Mouse (Mus musculus) ZHBTc4 (cell line): ENCODE measurements around the gene Prep.
"Not testable (repeated sequence)": the region's sequence is repeated elsewhere in the genome, so short reads cannot be mapped to it uniquely, and the experiment has no call there.

Experiments used
- DNase-seq: peaks from one replicate; pipeline ENCODE4 v3.0.0-alpha.2; 2011; ENCODE audit warnings: low read depth, low spot score

The Prep gene

GRCm38 (mm10) chr10:45118389-45118788, 51.4 kb downstream of the Prep start:
- DNase-seq = no peak

- peak; percentile 83 for DNase-seq
Measured at GRCm38 (mm10) chr10:45121637-45122036, 54.6 kb downstream of the Prep start.

- DNase-seq = no peak
Measured at GRCm38 (mm10) chr10:45122476-45122875, 55.5 kb downstream of the Prep start.

DNA sequence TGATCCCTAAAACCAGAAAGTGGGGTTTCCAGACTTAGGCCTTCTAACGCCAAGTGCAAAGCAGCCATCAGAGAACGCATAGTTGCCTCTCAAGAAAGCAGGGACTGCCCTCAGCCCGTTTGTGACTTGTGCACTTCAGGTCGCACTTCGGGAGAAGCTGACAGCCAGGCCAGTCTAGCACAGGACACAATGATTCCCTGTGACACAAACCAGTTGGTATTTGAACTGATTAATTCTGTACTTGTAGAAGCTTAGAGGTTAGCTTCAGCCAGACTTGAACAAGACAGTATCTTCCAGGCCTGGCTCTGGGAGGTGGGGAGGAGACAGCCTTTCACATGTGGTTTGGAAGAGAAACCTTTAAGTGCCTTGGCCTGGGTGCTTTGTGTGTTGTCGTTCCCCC, 56.0 kb downstream of the Prep start:
- no peak for DNase-seq

GRCm38 (mm10) chr10:45129105-45129504, 62.1 kb downstream of the Prep start:
- no peak for DNase-seq

- no peak for DNase-seq
Measured at GRCm38 (mm10) chr10:45130004-45130403, 63.0 kb downstream of the Prep start.

GRCm38 (mm10) chr10:45132371-45132770, 65.4 kb downstream of the Prep start:
- peak; percentile 59 for DNase-seq

GRCm38 (mm10) chr10:45136806-45137205, 69.8 kb downstream of the Prep start:
- DNase-seq = no peak

GRCm38 (mm10) chr10:45139910-45140309, 72.9 kb downstream of the Prep start:
- no peak for DNase-seq

- DNase-seq = no peak
Measured at GRCm38 (mm10) chr10:45140474-45141212, 73.6 kb downstream of the Prep start.

- DNase-seq = no peak
Measured at GRCm38 (mm10) chr10:45142359-45142758, 75.4 kb downstream of the Prep start.

- no peak for DNase-seq
Measured at GRCm38 (mm10) chr10:45144038-45144817, 77.2 kb downstream of the Prep start.

GRCm38 (mm10) chr10:45146821-45147220, 79.8 kb downstream of the Prep start:
- DNase-seq = no peak

DNA sequence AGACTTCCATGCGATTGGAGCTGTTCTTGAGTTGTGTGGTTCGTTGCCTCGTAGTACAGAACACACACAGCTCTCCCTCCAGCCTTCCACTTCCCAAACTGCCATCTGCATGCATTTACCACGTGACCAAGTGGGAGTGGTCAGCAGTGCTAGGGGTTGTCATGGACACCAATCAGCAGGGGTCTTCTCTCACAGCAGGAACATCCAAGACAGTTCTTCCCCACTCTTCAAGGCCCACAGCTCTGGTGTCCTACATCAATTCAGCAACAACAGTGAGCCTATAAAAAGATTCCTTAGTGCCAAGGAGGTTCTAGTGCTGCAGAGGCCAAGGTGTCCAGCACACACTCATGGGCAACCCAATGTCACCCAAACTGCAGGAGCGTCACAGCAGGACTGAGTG, 84.1 kb downstream of the Prep start:
- DNase-seq = peak; percentile 82

GRCm38 (mm10) chr10:45151771-45152692, 85.0 kb downstream of the Prep start:
- no peak for DNase-seq

- DNase-seq = no peak
Measured at GRCm38 (mm10) chr10:45154557-45155060, 87.6 kb downstream of the Prep start.

DNA sequence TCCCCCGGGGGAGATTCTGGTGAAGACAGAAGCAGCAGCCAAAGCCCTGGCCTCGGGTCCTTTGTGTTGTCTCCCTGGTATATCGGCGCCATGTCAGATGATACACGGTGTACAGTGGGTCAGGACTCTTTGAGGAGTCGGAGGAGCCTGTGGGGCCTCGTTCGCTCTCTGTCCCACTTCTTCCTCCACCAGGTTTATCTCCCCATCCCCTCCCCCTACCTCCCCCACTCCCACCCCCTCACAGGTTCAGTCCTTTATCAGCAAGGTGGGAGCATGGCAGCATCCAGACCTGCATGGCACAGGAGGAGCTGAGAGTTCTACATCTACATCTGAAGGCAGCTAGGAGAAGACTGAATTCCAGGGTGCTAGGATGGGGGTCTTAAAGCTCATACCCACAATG, 98.8 kb downstream of the Prep start:
- DNase-seq = no peak

- no peak for DNase-seq
Measured at GRCm38 (mm10) chr10:45173927-45174326, 106.9 kb downstream of the Prep start.

DNA sequence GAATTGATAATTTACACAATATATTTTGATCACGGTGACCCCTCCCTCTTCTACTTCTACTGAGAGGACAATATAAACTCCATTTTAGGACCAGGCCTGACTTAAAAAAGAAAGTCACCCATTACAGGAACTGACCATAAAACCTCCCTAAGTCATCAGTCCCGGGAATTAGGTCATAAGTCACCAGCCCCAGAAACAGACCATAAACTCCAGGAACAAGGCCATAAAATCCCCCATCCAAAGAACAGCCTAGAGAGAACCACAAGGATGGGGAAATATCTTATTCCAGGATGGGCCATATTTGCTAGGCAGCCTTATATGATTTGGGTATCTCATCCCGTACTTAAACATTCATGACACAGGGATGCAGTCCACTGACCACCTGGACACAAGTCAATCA, 107.3 kb downstream of the Prep start:
- DNase-seq = no peak

DNA sequence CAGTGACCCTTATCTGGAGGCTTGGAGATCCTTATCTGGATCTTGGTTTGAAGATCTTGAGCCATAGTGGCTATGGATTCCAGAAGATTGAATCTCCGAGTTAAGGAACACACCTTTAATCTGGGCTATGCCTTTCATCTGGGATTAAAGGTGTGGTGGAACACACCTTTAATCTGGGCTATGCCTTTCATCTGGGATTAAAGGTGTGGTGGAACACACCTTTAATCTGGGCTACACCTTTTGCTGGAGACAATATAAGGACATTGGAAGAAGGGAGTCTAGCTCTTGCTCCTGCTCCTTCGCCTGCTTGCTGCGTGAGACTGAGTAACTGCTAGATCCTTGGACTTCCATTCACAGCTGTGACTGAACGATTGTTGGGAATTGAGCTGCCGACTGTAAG, 110.8 kb downstream of the Prep start, which contains the start of gene Popdc3:
Gene Popdc3 (plus strand): TSS at position 301 of the 400 bp plus-strand sequence.
- not testable (repeated sequence) for DNase-seq

GRCm38 (mm10) chr10:45180677-45181326, 113.8 kb downstream of the Prep start:
- no peak for DNase-seq
